Mouse (Mus musculus): ENCODE measurements around the gene Zfp366. TPM values are rescaled to one million over a fixed set of nuclear protein-coding genes. Genes with fewer than 3 reads are reported as not detected.

Gene Zfp366
- polyA plus RNA-seq, 1 experiment from 2014 or later: 1.2 TPM

- H3K9me3 ChIP-seq (ENCODE audit: control insufficient read depth, low read depth, low read length): no peaks in the 10 kb centered on the region
- no peaks in the 10 kb centered on the region for H3K36me3 ChIP-seq (ENCODE audit: control insufficient read depth, insufficient read depth, low read length)
- no peak for ATAC-seq (ENCODE audit: insufficient number of reproducible peaks, insufficient read depth, low FRiP score, low read depth)
- H3K9ac ChIP-seq (replicated peaks; ENCODE audit: low read depth, low read length): no peak overlapping the region
- no peak overlapping the region for H3K4me2 ChIP-seq (replicated peaks; ENCODE audit: low read depth, low read length)
- H3K4me3 ChIP-seq (ENCODE audit: low read depth, low read length): no peak overlapping the region
- no peak overlapping the region for H3K27ac ChIP-seq (ENCODE audit: low read length)
- H3K27me3 ChIP-seq (ENCODE audit: control insufficient read depth, insufficient read depth, low read length): no peaks in the 10 kb centered on the region
- 76% methylated on average over 3 of the region's 3 CpGs for WGBS
- H3K4me1 ChIP-seq (ENCODE audit: control insufficient read depth, insufficient read depth, low read length): no peaks in the 10 kb centered on the region; the same call in 1 of the 2 replicates
These were observed 5.0 kb downstream of the Zfp366 start for GRCm38 (mm10) chr13:99189671-99190070.

- ATAC-seq (ENCODE audit: insufficient number of reproducible peaks, insufficient read depth, low FRiP score, low read depth): no peak
- no peak overlapping the region for H3K4me3 ChIP-seq (ENCODE audit: low read depth, low read length)
- no peaks in the 10 kb centered on the region for H3K27me3 ChIP-seq (ENCODE audit: control insufficient read depth, insufficient read depth, low read length)
- H3K27ac ChIP-seq (ENCODE audit: low read length): no peak overlapping the region
- H3K9me3 ChIP-seq (ENCODE audit: control insufficient read depth, low read depth, low read length): no peaks in the 10 kb centered on the region
- no peak overlapping the region for H3K9ac ChIP-seq (replicated peaks; ENCODE audit: low read depth, low read length)
- no peak overlapping the region for H3K4me2 ChIP-seq (replicated peaks; ENCODE audit: low read depth, low read length)
- no peaks in the 10 kb centered on the region for H3K36me3 ChIP-seq (ENCODE audit: control insufficient read depth, insufficient read depth, low read length)
- 69% methylated on average over 11 of the region's 11 CpGs for WGBS
- no peaks in the 10 kb centered on the region; the same call in 1 of the 2 replicates for H3K4me1 ChIP-seq (ENCODE audit: control insufficient read depth, insufficient read depth, low read length)
These were observed 5.8 kb downstream of the Zfp366 start for GRCm38 (mm10) chr13:99190466-99190865.

GRCm38 (mm10) chr13:99191063-99191462 is 6.4 kb downstream of the Zfp366 start:
- 80% methylated on average over 13 of the region's 13 CpGs for WGBS
- Histone ChIP-seq H3K9ac (replicated peaks; ENCODE audit: low read depth, low read length) (no peak overlapping the region), H3K4me1 (ENCODE audit: control insufficient read depth, insufficient read depth, low read length) (no peaks in the 10 kb centered on the region; the same call in 1 of the 2 replicates), H3K4me2 (replicated peaks; ENCODE audit: low read depth, low read length) (no peak overlapping the region), H3K27ac (ENCODE audit: low read length) (no peak overlapping the region), H3K27me3 (ENCODE audit: control insufficient read depth, insufficient read depth, low read length) (no peaks in the 10 kb centered on the region), H3K9me3 (ENCODE audit: control insufficient read depth, low read depth, low read length) (no peaks in the 10 kb centered on the region), H3K4me3 (ENCODE audit: low read depth, low read length) (no peak overlapping the region), H3K36me3 (ENCODE audit: control insufficient read depth, insufficient read depth, low read length) (no peaks in the 10 kb centered on the region)
- no peak for ATAC-seq (ENCODE audit: insufficient number of reproducible peaks, insufficient read depth, low FRiP score, low read depth)

DNA sequence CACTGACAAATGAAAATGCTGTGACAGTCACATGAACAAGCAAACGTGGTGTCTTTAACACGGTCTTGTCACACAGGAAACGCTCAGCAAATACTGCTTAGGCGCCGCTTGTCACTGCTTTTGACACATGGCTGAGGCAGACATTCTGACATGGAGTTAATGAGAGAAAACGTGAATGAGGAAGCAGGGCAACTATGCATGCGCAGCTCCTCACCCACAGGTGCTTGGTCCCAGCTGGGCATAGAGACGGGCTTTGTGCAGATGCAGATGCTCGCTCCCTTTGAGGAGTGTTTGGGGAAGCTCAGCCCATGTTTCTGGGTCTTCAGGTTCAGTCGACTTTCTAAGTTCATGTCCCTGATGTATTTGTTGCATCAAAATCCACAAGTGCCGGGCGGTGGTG is 11.7 kb downstream of the Zfp366 start:
- Histone ChIP-seq H3K4me3 (ENCODE audit: low read depth, low read length) (no peak overlapping the region), H3K36me3 (ENCODE audit: control insufficient read depth, insufficient read depth, low read length) (no peaks in the 10 kb centered on the region), H3K27me3 (ENCODE audit: control insufficient read depth, insufficient read depth, low read length) (no peaks in the 10 kb centered on the region), H3K4me2 (replicated peaks; ENCODE audit: low read depth, low read length) (no peak overlapping the region), H3K4me1 (ENCODE audit: control insufficient read depth, insufficient read depth, low read length) (no peaks in the 10 kb centered on the region), H3K9me3 (ENCODE audit: control insufficient read depth, low read depth, low read length) (no peaks in the 10 kb centered on the region), H3K27ac (ENCODE audit: low read length) (no peak overlapping the region), H3K9ac (replicated peaks; ENCODE audit: low read depth, low read length) (no peak overlapping the region)
- 71% methylated on average over 12 of the region's 12 CpGs for WGBS
- ATAC-seq (ENCODE audit: insufficient number of reproducible peaks, insufficient read depth, low FRiP score, low read depth): no peak

DNA sequence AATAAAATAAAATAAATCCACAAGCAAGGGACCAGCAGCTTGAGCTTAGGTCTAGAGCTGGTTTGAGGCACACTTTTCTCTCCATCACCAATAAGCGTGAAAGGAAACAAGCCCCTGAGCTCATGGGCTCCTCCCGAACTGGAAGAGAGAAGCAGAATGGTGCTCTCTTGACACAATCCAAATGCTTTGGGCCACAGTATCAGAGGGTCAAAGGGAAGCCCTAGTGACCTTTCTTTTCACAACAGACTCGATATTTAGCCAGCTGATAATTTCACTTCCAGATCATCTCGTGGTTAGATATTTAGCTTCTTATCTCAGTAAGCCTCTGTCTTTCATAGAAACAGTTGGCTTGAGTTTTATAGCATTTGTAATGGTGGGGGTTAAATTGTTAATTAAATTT is 12.2 kb downstream of the Zfp366 start:
- Histone ChIP-seq H3K9me3 (ENCODE audit: control insufficient read depth, low read depth, low read length) (no peaks in the 10 kb centered on the region), H3K36me3 (ENCODE audit: control insufficient read depth, insufficient read depth, low read length) (no peaks in the 10 kb centered on the region), H3K4me3 (ENCODE audit: low read depth, low read length) (no peak overlapping the region), H3K4me2 (replicated peaks; ENCODE audit: low read depth, low read length) (no peak overlapping the region), H3K9ac (replicated peaks; ENCODE audit: low read depth, low read length) (no peak overlapping the region), H3K27ac (ENCODE audit: low read length) (no peak overlapping the region), H3K4me1 (ENCODE audit: control insufficient read depth, insufficient read depth, low read length) (no peaks in the 10 kb centered on the region), H3K27me3 (ENCODE audit: control insufficient read depth, insufficient read depth, low read length) (no peaks in the 10 kb centered on the region)
- WGBS: 63% methylated on average over 4 of the region's 4 CpGs
- no peak for ATAC-seq (ENCODE audit: insufficient number of reproducible peaks, insufficient read depth, low FRiP score, low read depth)

GRCm38 (mm10) chr13:99201647-99202574 is 17.3 kb downstream of the Zfp366 start:
- no peaks in the 10 kb centered on the region for H3K27me3 ChIP-seq (ENCODE audit: control insufficient read depth, insufficient read depth, low read length)
- WGBS: 69% methylated on average over 16 of the region's 16 CpGs
- H3K9me3 ChIP-seq (ENCODE audit: control insufficient read depth, low read depth, low read length): no peaks in the 10 kb centered on the region
- no peak overlapping the region for H3K4me2 ChIP-seq (replicated peaks; ENCODE audit: low read depth, low read length)
- H3K36me3 ChIP-seq (ENCODE audit: control insufficient read depth, insufficient read depth, low read length): no peaks in the 10 kb centered on the region
- no peaks in the 10 kb centered on the region for H3K4me1 ChIP-seq (ENCODE audit: control insufficient read depth, insufficient read depth, low read length)
- H3K9ac ChIP-seq (replicated peaks; ENCODE audit: low read depth, low read length): no peak overlapping the region
- H3K27ac ChIP-seq (ENCODE audit: low read length): no peak overlapping the region
- no peak overlapping the region for H3K4me3 ChIP-seq (ENCODE audit: low read depth, low read length)
- no peak for ATAC-seq (ENCODE audit: insufficient number of reproducible peaks, insufficient read depth, low FRiP score, low read depth)

DNA sequence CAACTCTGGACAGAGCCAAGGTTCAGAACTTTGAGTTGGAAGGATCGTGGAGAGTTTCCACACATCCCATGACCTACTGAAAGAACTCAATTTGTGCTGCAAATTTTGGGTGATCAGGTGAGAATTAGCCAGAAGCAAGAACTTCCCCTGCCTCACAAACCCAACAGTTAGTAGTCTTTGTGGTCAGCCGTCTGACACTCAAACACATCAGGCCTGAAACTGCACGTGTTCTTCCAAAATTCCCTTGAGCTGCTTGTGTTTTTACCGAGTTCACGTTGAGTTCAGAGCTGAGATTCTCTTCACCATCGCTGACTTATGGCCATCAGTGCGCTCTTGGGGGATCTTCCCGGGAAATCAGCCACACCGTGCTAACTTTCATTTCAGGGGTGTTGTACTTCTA is 22.6 kb downstream of the Zfp366 start:
- WGBS: 87% methylated on average over 9 of the region's 9 CpGs
- Histone ChIP-seq H3K9ac (replicated peaks; ENCODE audit: low read depth, low read length) (no peak overlapping the region), H3K27me3 (ENCODE audit: control insufficient read depth, insufficient read depth, low read length) (no peaks in the 10 kb centered on the region), H3K27ac (ENCODE audit: low read length) (no peak overlapping the region), H3K4me1 (ENCODE audit: control insufficient read depth, insufficient read depth, low read length) (no peaks in the 10 kb centered on the region), H3K4me2 (replicated peaks; ENCODE audit: low read depth, low read length) (no peak overlapping the region), H3K36me3 (ENCODE audit: control insufficient read depth, insufficient read depth, low read length) (no peaks in the 10 kb centered on the region), H3K4me3 (ENCODE audit: low read depth, low read length) (no peak overlapping the region), H3K9me3 (ENCODE audit: control insufficient read depth, low read depth, low read length) (no peaks in the 10 kb centered on the region)
- ATAC-seq (ENCODE audit: insufficient number of reproducible peaks, insufficient read depth, low FRiP score, low read depth): no peak

- ATAC-seq (ENCODE audit: insufficient number of reproducible peaks, insufficient read depth, low FRiP score, low read depth): no peak
These were observed 25.2 kb downstream of the Zfp366 start for GRCm38 (mm10) chr13:99209859-99210258.

More at GRCm38 (mm10) chr13:99209859-99210258, 25.2 kb downstream of the Zfp366 start:
- no peaks in the 10 kb centered on the region for H3K9me3 ChIP-seq (ENCODE audit: control insufficient read depth, low read depth, low read length)
- no peaks in the 10 kb centered on the region for H3K4me1 ChIP-seq (ENCODE audit: control insufficient read depth, insufficient read depth, low read length)
- H3K9ac ChIP-seq (replicated peaks; ENCODE audit: low read depth, low read length): no peak overlapping the region
- no peak overlapping the region for H3K4me3 ChIP-seq (ENCODE audit: low read depth, low read length)
- no peak overlapping the region for H3K4me2 ChIP-seq (replicated peaks; ENCODE audit: low read depth, low read length)
- H3K27me3 ChIP-seq (ENCODE audit: control insufficient read depth, insufficient read depth, low read length): no peaks in the 10 kb centered on the region
- H3K27ac ChIP-seq (ENCODE audit: low read length): no peak overlapping the region
- 86% methylated on average over 5 of the region's 5 CpGs for WGBS
- no peaks in the 10 kb centered on the region for H3K36me3 ChIP-seq (ENCODE audit: control insufficient read depth, insufficient read depth, low read length)
